Mouse (Mus musculus): Measurements from ENCODE around the gene Slc4a4. TPM values are rescaled to one million over a fixed set of nuclear protein-coding genes. Genes with fewer than 3 reads are reported as not detected.
"Not testable (repeated sequence)": the region's sequence is repeated elsewhere in the genome, so short reads cannot be mapped to it uniquely, and the experiment has no call there.

Gene Slc4a4
- polyA plus RNA-seq, 1 experiment from 2014 or later, result 0.98 TPM

DNA sequence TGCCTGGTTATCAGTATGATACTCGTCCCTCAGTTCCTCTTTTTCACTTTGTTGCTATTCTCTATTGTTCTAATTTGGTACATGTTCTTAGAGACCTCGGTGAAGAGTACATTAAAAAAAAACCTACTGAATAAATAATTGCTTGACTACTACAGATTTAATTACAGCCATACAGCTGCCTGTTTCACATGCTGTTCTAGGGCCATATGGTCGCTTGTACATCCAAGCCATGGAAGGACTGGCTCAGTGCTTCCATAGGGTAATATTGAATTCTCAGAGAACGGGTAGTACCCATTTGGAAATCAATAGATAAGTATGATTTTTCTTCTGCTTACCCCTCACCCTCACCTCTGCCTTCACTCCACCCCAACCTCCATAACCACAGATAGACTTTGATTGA lies 215.9 kb downstream of the Slc4a4 start:
- DNase-seq (ENCODE audit: low spot score) (peak; percentile 29), ATAC-seq (0 out of 2 replicates have a peak, but pooled peaks have one; percentile 57)
- Histone ChIP-seq H3K4me3 (ENCODE audit: low read depth, low read length) (no peak overlapping the region), H3K27ac (ENCODE audit: low read depth, low read length) (no peak overlapping the region), H3K36me3 (ENCODE audit: control insufficient read depth, insufficient read depth, low read length) (no peaks in the 10 kb centered on the region), H3K27me3 (replicated peaks; ENCODE audit: control insufficient read depth, insufficient read depth, low read length) (no peaks in the 10 kb centered on the region), H3K9ac (ENCODE audit: low read length) (no peak overlapping the region), H3K4me1 (ENCODE audit: control insufficient read depth, insufficient read depth, low read length) (no peaks in the 10 kb centered on the region), H3K9me3 (replicated peaks; ENCODE audit: control insufficient read depth, low read length) (no peaks in the 10 kb centered on the region), H3K4me2 (ENCODE audit: low read length) (no peak overlapping the region)
- WGBS, result 55% methylated on average over 4 of the region's 4 CpGs

DNA sequence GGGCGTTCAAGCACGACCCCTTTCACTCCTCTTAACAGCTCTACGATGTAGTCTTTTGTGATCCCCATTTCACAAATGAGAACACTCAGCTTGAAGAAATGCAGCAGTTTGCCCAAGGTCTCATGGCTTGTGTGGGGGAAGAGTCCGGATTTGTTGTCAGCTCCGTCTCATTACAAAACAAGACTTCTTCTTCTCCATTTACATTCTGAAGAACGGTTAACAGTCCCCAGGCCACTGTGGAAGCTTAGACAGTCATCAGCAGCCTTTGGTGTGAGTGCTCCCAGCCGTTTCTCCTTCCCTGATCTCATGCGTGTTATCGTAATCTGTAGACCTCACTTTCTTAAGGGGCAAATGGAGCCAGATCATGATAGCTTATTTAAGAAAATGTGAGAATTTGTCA lies 218.7 kb downstream of the Slc4a4 start:
- Histone ChIP-seq H3K4me3 (ENCODE audit: low read depth, low read length) (no peak overlapping the region), H3K27ac (ENCODE audit: low read depth, low read length) (no peak overlapping the region), H3K4me1 (ENCODE audit: control insufficient read depth, insufficient read depth, low read length) (no peaks in the 10 kb centered on the region), H3K9me3 (replicated peaks; ENCODE audit: control insufficient read depth, low read length) (no peaks in the 10 kb centered on the region), H3K9ac (ENCODE audit: low read length) (no peak overlapping the region), H3K4me2 (ENCODE audit: low read length) (no peak overlapping the region), H3K36me3 (ENCODE audit: control insufficient read depth, insufficient read depth, low read length) (no peaks in the 10 kb centered on the region), H3K27me3 (replicated peaks; ENCODE audit: control insufficient read depth, insufficient read depth, low read length) (no peaks in the 10 kb centered on the region)
- DNase-seq (ENCODE audit: low spot score) (no peak), ATAC-seq (no peak)
- WGBS, result 54% methylated on average over 9 of the region's 9 CpGs

DNA sequence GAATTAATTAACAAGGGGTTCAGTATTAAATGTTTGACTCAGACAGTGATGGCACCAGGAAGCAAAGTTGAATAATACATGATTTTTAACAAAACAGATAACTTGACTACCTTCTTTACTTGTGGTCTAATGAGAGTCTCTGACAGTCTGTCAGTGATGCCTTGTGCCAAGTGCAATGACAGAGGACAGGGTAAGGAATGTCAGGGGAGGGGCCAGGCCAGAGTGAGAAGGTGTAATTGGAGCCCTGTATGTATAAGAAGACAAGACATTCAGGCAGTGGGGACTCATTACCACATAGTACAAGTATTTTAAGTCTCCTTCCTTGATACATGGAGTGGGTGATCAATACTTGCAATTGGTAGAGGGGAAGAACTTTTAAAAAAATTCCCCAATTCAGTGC lies 219.6 kb downstream of the Slc4a4 start:
- Histone ChIP-seq H3K9ac (ENCODE audit: low read length) (no peak overlapping the region), H3K4me3 (ENCODE audit: low read depth, low read length) (no peak overlapping the region), H3K4me2 (ENCODE audit: low read length) (no peak overlapping the region), H3K4me1 (ENCODE audit: control insufficient read depth, insufficient read depth, low read length) (no peaks in the 10 kb centered on the region), H3K27me3 (replicated peaks; ENCODE audit: control insufficient read depth, insufficient read depth, low read length) (no peaks in the 10 kb centered on the region), H3K27ac (ENCODE audit: low read depth, low read length) (no peak overlapping the region), H3K9me3 (replicated peaks; ENCODE audit: control insufficient read depth, low read length) (no peaks in the 10 kb centered on the region), H3K36me3 (ENCODE audit: control insufficient read depth, insufficient read depth, low read length) (no peaks in the 10 kb centered on the region)
- no peak for DNase-seq (ENCODE audit: low spot score)
- ATAC-seq, result no peak

DNA sequence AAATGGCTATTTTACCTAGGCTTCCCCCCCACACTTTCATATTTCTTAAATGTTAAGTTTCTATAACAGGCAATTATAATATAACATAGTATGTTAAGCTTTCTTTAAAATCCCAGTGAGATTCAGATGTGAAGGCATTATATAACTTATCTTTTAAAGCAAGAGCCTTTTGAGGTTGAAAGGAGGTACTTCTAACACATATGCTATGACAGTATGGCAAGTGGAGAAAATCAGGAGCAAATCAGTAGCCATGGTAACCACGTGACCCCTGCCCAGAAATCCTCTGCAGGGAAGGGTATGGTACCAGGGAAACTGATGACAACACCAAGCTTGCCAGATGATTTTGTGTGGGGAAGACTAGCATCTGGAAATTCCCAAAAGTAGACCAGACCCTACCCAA lies 222.2 kb downstream of the Slc4a4 start:
- ATAC-seq, result no peak
- H3K27ac ChIP-seq (ENCODE audit: low read depth, low read length), result no peak overlapping the region
- 85% methylated on average over 1 of the region's 1 CpGs for WGBS
- no peaks in the 10 kb centered on the region for H3K4me1 ChIP-seq (ENCODE audit: control insufficient read depth, insufficient read depth, low read length)
- no peaks in the 10 kb centered on the region for H3K27me3 ChIP-seq (replicated peaks; ENCODE audit: control insufficient read depth, insufficient read depth, low read length)
- no peaks in the 10 kb centered on the region for H3K9me3 ChIP-seq (replicated peaks; ENCODE audit: control insufficient read depth, low read length)
- no peak overlapping the region for H3K4me3 ChIP-seq (ENCODE audit: low read depth, low read length)
- DNase-seq (ENCODE audit: low spot score), result no peak
- no peak overlapping the region for H3K9ac ChIP-seq (ENCODE audit: low read length)
- H3K4me2 ChIP-seq (ENCODE audit: low read length), result no peak overlapping the region
- H3K36me3 ChIP-seq (ENCODE audit: control insufficient read depth, insufficient read depth, low read length), result no peaks in the 10 kb centered on the region

DNA sequence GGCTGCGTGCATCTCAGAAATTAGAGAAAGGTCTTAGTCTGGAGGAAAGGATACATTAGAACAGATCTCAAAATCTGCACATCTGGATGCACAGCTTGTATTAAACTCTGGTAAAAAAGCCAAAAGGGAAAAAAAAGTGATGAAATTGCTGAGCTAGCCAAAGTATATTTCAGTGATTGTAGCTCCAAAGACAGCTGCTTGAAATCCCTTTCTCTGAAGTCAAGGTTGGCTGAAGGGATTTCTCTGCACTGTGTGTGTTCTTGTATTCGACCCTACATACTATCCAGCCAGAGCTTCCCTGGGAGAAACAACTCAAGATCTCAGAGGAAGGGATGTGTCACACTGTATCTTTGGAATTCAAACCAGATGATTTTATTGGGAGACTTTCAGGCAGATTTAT lies 223.2 kb downstream of the Slc4a4 start:
- no peak overlapping the region for H3K9ac ChIP-seq (ENCODE audit: low read length)
- no peak for ATAC-seq
- H3K4me2 ChIP-seq (ENCODE audit: low read length), result no peak overlapping the region
- 86% methylated on average over 2 of the region's 2 CpGs for WGBS
- H3K4me1 ChIP-seq (ENCODE audit: control insufficient read depth, insufficient read depth, low read length), result no peaks in the 10 kb centered on the region
- H3K4me3 ChIP-seq (ENCODE audit: low read depth, low read length), result no peak overlapping the region
- no peak for DNase-seq (ENCODE audit: low spot score)
- no peak overlapping the region for H3K27ac ChIP-seq (ENCODE audit: low read depth, low read length)
- no peaks in the 10 kb centered on the region for H3K36me3 ChIP-seq (ENCODE audit: control insufficient read depth, insufficient read depth, low read length)
- H3K9me3 ChIP-seq (replicated peaks; ENCODE audit: control insufficient read depth, low read length), result no peaks in the 10 kb centered on the region
- no peaks in the 10 kb centered on the region for H3K27me3 ChIP-seq (replicated peaks; ENCODE audit: control insufficient read depth, insufficient read depth, low read length)

DNA sequence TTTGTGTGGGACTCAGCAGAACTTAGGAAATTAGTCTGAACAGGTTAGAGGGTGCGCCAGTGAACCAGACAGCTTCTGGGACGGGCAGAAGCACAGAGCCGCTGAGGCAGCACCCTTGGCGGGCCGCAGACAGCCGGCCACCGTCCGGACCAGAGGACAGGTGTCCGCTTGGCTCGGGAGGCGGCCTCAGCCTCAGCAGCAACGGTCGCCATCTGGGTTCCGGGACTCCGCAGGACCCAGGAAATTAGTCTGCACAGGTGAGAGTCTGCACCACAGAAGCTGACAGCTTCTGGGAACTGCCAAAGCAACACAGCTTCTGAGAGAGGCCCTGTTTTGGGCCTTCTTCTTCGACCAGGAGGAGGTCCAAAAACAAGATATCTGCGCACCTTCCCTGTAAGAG lies 225.4 kb downstream of the Slc4a4 start:
- ATAC-seq; H3K27me3 ChIP-seq (replicated peaks; ENCODE audit: control insufficient read depth, insufficient read depth, low read length); H3K27ac ChIP-seq (ENCODE audit: low read depth, low read length); H3K4me1 ChIP-seq (ENCODE audit: control insufficient read depth, insufficient read depth, low read length); H3K9me3 ChIP-seq (replicated peaks; ENCODE audit: control insufficient read depth, low read length); DNase-seq (ENCODE audit: low spot score); H3K4me3 ChIP-seq (ENCODE audit: low read depth, low read length); H3K36me3 ChIP-seq (ENCODE audit: control insufficient read depth, insufficient read depth, low read length); H3K4me2 ChIP-seq (ENCODE audit: low read length); H3K9ac ChIP-seq (ENCODE audit: low read length): not testable (repeated sequence)
- 95% methylated on average over 9 of the region's 17 CpGs for WGBS

DNA sequence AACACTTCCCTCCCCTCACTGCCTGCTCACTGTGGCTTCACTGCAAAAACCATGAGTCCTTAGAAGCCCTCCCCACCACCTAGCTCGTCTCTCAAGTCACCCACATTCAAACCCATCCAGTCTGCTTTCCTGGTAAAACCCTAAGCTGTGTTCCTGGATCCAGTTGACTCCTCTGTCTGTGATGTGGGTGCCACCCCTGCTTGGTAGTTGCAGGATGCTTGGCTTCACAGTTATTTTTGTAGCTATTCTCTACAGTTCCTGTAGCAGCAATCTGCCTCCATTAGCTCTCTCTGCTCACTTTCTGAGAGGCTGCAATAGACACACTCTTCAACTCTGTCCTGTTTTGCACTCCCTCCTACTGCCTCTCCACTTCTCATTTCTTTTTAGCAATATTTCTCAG lies 234.3 kb downstream of the Slc4a4 start:
- no peaks in the 10 kb centered on the region for H3K9me3 ChIP-seq (replicated peaks; ENCODE audit: control insufficient read depth, low read length)
- no peaks in the 10 kb centered on the region for H3K36me3 ChIP-seq (ENCODE audit: control insufficient read depth, insufficient read depth, low read length)
- no peaks in the 10 kb centered on the region for H3K27me3 ChIP-seq (replicated peaks; ENCODE audit: control insufficient read depth, insufficient read depth, low read length)
- ATAC-seq, result no peak
- WGBS, result 56% methylated on average over 1 of the region's 1 CpGs
- H3K27ac ChIP-seq (ENCODE audit: low read depth, low read length), result no peak overlapping the region
- H3K4me1 ChIP-seq (ENCODE audit: control insufficient read depth, insufficient read depth, low read length), result no peaks in the 10 kb centered on the region
- no peak for DNase-seq (ENCODE audit: low spot score)
- no peak overlapping the region for H3K9ac ChIP-seq (ENCODE audit: low read length)
- H3K4me3 ChIP-seq (ENCODE audit: low read depth, low read length), result no peak overlapping the region
- no peak overlapping the region for H3K4me2 ChIP-seq (ENCODE audit: low read length)

DNA sequence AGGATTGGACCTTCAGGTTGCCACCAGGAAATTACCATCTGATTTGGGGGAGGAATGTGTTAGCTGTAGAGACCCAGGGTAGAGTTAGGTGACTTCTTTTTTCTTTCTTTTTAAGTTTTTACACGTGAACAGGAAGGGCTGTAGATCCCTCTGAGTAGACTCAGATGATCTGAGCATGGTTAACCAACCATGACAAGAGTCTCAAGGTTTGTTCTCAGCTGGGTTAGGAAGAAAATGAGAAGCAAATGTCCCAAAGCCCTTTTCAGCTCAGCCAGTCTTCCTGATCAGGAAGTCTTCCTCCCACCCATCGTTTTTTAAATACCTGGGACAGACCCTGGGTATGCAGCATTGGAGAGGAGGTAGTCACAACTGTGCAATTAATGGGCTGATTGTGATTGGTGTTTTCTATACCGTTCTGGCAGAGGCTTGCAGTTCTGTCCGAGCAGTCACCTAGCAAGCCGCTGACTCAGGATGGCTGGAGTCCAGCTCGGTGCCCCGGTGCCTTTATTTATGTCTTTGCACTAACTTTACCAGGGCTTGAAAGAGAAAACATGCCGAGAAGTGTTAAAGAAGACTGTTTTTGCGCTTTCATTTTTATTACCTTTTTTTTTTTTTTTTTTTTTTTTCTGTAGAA lies 236.8 kb downstream of the Slc4a4 start:
- Histone ChIP-seq H3K27me3 (replicated peaks; ENCODE audit: control insufficient read depth, insufficient read depth, low read length) (no peaks in the 10 kb centered on the region), H3K9me3 (replicated peaks; ENCODE audit: control insufficient read depth, low read length) (no peaks in the 10 kb centered on the region), H3K36me3 (ENCODE audit: control insufficient read depth, insufficient read depth, low read length) (no peaks in the 10 kb centered on the region), H3K4me3 (ENCODE audit: low read depth, low read length) (no peak overlapping the region), H3K27ac (ENCODE audit: low read depth, low read length) (no peak overlapping the region), H3K9ac (ENCODE audit: low read length) (no peak overlapping the region), H3K4me2 (ENCODE audit: low read length) (no peak overlapping the region), H3K4me1 (ENCODE audit: control insufficient read depth, insufficient read depth, low read length) (no peaks in the 10 kb centered on the region)
- 75% methylated on average over 9 of the region's 9 CpGs for WGBS
- no peak for ATAC-seq
- no peak for DNase-seq (ENCODE audit: low spot score)

DNA sequence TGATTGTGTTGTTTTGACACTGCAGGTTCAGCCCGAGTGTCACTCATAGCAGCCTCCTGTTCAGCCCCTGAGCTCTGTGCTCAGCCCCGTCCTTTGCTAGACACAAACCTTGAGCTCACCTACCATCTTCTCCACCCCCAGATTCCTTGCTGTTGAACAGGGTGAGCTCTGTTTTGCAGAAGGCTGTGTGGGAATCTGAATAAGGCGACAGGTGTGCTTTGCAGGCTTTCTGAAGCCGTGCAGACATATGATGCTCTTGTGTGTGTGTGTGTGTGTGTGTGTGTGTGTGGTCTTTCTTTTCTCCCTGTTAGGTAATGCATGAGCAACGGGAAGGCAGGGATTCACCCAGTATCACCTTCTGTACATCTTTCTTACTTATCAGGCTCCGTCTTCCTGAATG lies 241.6 kb downstream of the Slc4a4 start:
- Histone ChIP-seq H3K27ac (ENCODE audit: low read depth, low read length) (no peak overlapping the region), H3K4me3 (ENCODE audit: low read depth, low read length) (no peak overlapping the region), H3K4me1 (ENCODE audit: control insufficient read depth, insufficient read depth, low read length) (no peaks in the 10 kb centered on the region), H3K9ac (ENCODE audit: low read length) (no peak overlapping the region), H3K36me3 (ENCODE audit: control insufficient read depth, insufficient read depth, low read length) (no peaks in the 10 kb centered on the region), H3K27me3 (replicated peaks; ENCODE audit: control insufficient read depth, insufficient read depth, low read length) (no peaks in the 10 kb centered on the region), H3K9me3 (replicated peaks; ENCODE audit: control insufficient read depth, low read length) (no peaks in the 10 kb centered on the region), H3K4me2 (ENCODE audit: low read length) (no peak overlapping the region)
- no peak for DNase-seq (ENCODE audit: low spot score)
- WGBS, result 84% methylated on average over 6 of the region's 6 CpGs
- no peak for ATAC-seq

Data from forebrain, embryonic 14.5 days (tissue).